Mouse (Mus musculus) MEL (cell line): Measurements from ENCODE around the gene Erbin. TPM values are rescaled to one million over a fixed set of nuclear protein-coding genes. Genes with fewer than 3 reads are reported as not detected.

Source experiments
- DNase-seq: peaks from one replicate; pipeline ENCODE4 v3.0.0; 2011; ENCODE audit warnings: low read depth, low spot score
- H3K27ac ChIP-seq: 2 replicates; pipeline ENCODE4 v1.5.1; 2012; ENCODE audit warnings: low read depth, mild to moderate bottlenecking, control low read depth, low read length, moderate library complexity; ENCODE audit not compliant: control insufficient read depth
- H3K27me3 ChIP-seq, 2 experiments: fragments of 150-350 bp in 1 of 2; sonication (generic) in 1 of 2; 2 replicates each; pipeline ENCODE4 v1.6.1; 2012; ENCODE audit warnings: low read length in 2 of 2, mild to moderate bottlenecking in 2 of 2, improper control_type of control experiment in 1 of 2, moderate library complexity in 1 of 2; ENCODE audit not compliant: insufficient read depth in 2 of 2, control insufficient read depth in 1 of 2
- H3K36me3 ChIP-seq, 2 experiments: 2 replicates each; pipeline ENCODE4 v1.6.1; 2012 to 2014; ENCODE audit warnings: low read length in 2 of 2, improper control_type of control experiment in 1 of 2, inconsistent platforms in 1 of 2, mild to moderate bottlenecking in 1 of 2; ENCODE audit not compliant: insufficient read depth in 2 of 2, control insufficient read depth in 1 of 2
- H3K4me1 ChIP-seq, 2 experiments: fragments of 150-350 bp in 1 of 2; sonication (generic) in 1 of 2; 2 replicates each; pipeline ENCODE4 v1.6.1; 2012; ENCODE audit warnings: low read length in 2 of 2, improper control_type of control experiment in 1 of 2, mild to moderate bottlenecking in 1 of 2; ENCODE audit not compliant: insufficient read depth in 2 of 2, control insufficient read depth in 1 of 2
- H3K4me3 ChIP-seq, 2 experiments: fragments of 150-350 bp in 1 of 2; sonication (generic) in 1 of 2; 2 replicates each; pipeline ENCODE4 v1.5.1; 2012; ENCODE audit warnings: low read depth in 2 of 2, low read length in 2 of 2, mild to moderate bottlenecking in 2 of 2, moderate library complexity in 2 of 2, control low read depth in 1 of 2, improper control_type of control experiment in 1 of 2; ENCODE audit not compliant: control insufficient read depth in 1 of 2, insufficient read depth in 1 of 2
- H3K79me2 ChIP-seq: 2 replicates; pipeline ENCODE4 v1.6.1; 2012; ENCODE audit warnings: mild to moderate bottlenecking, low read length, moderate library complexity; ENCODE audit not compliant: control insufficient read depth, poor library complexity, insufficient read depth
- H3K9ac ChIP-seq: 2 replicates; pipeline ENCODE4 v1.6.1; 2012; ENCODE audit warnings: low read depth, mild to moderate bottlenecking, control low read depth, low read length, moderate library complexity; ENCODE audit not compliant: control insufficient read depth, poor library complexity, severe bottlenecking
- H3K9me3 ChIP-seq: fragments of 150-350 bp; sonication (generic); replicated peaks from 2 replicates; pipeline ENCODE4 v1.6.1; 2012; ENCODE audit warnings: mild to moderate bottlenecking, low read length, improper control_type of control experiment, moderate library complexity; ENCODE audit not compliant: insufficient read depth
- CHD1 ChIP-seq: IDR thresholded peaks from 2 replicates; pipeline ENCODE4 v1.6.1; 2012; ENCODE audit warnings: low read depth, mild to moderate bottlenecking, inconsistent platforms, low read length, improper control_type of control experiment
- CHD2 ChIP-seq: IDR thresholded peaks from 2 replicates; pipeline ENCODE4 v1.6.1; 2011; ENCODE audit warnings: low read length, improper control_type of control experiment
- CTCF ChIP-seq, 3 experiments: IDR thresholded peaks in 2 of 3; conservative IDR thresholded peaks in 1 of 3; 2 replicates each; pipeline ENCODE4 v1.5.1; 2011 to 2012; ENCODE audit warnings: low read length in 3 of 3, low read depth in 2 of 3, mild to moderate bottlenecking in 2 of 3, improper control_type of control experiment in 1 of 3, inconsistent platforms in 1 of 3, mixed read lengths in 1 of 3, moderate library complexity in 1 of 3; ENCODE audit not compliant: control insufficient read depth in 1 of 3, insufficient read depth in 1 of 3, poor library complexity in 1 of 3, severe bottlenecking in 1 of 3
- E2F4 ChIP-seq: IDR thresholded peaks from 2 replicates; pipeline ENCODE4 v1.6.1; 2011; ENCODE audit warnings: low read depth, low read length, improper control_type of control experiment, borderline replicate concordance
- ELF1 ChIP-seq: IDR thresholded peaks from 2 replicates; pipeline ENCODE4 v1.6.1; 2014; ENCODE audit warnings: low read depth, mild to moderate bottlenecking, inconsistent platforms, low read length, improper control_type of control experiment, moderate library complexity
- EP300 ChIP-seq, 2 experiments: IDR thresholded peaks; 2 replicates each; pipeline ENCODE4 v1.6.1; 2011; ENCODE audit warnings: improper control_type of control experiment in 2 of 2, low read length in 2 of 2, low read depth in 1 of 2, mild to moderate bottlenecking in 1 of 2
- ETS1 ChIP-seq: IDR thresholded peaks from 2 replicates; pipeline ENCODE4 v1.6.1; 2012; ENCODE audit warnings: low read depth, mild to moderate bottlenecking, inconsistent platforms, low read length, improper control_type of control experiment, moderate library complexity
- GABPA ChIP-seq: IDR thresholded peaks from 2 replicates; pipeline ENCODE4 v1.6.1; 2012; ENCODE audit warnings: low read depth, mild to moderate bottlenecking, inconsistent platforms, low read length, improper control_type of control experiment, moderate library complexity
- GATA1 ChIP-seq: IDR thresholded peaks from 2 replicates; pipeline ENCODE4 v1.6.1; 2011; ENCODE audit warnings: low read depth, low read length, improper control_type of control experiment
- HCFC1 ChIP-seq: IDR thresholded peaks from 2 replicates; pipeline ENCODE4 v1.6.1; 2012; ENCODE audit warnings: low read depth, mild to moderate bottlenecking, inconsistent platforms, low read length, improper control_type of control experiment, moderate library complexity
- JUND ChIP-seq: IDR thresholded peaks from 2 replicates; pipeline ENCODE4 v1.6.1; 2011; ENCODE audit warnings: low read depth, mild to moderate bottlenecking, improper control_type of control experiment, low read length
- KAT2A ChIP-seq: conservative IDR thresholded peaks from 2 replicates; pipeline ENCODE4 v1.6.1; 2012; ENCODE audit warnings: low read depth, low read length, improper control_type of control experiment, inconsistent platforms
- MAFK ChIP-seq: IDR thresholded peaks from 2 replicates; pipeline ENCODE4 v1.6.1; 2011; ENCODE audit warnings: low read depth, mild to moderate bottlenecking, low read length, improper control_type of control experiment, borderline replicate concordance
- MAX ChIP-seq: IDR thresholded peaks from 2 replicates; pipeline ENCODE4 v1.6.1; 2011; ENCODE audit warnings: low read length, improper control_type of control experiment
- MAZ ChIP-seq: IDR thresholded peaks from 2 replicates; pipeline ENCODE4 v1.6.1; 2012; ENCODE audit warnings: low read depth, mild to moderate bottlenecking, inconsistent platforms, low read length, improper control_type of control experiment
- MEF2A ChIP-seq: IDR thresholded peaks from 2 replicates; pipeline ENCODE4 v1.6.1; 2014; ENCODE audit warnings: low read depth, mild to moderate bottlenecking, inconsistent platforms, low read length, improper control_type of control experiment; ENCODE audit not compliant: poor library complexity, insufficient replicate concordance, severe bottlenecking; ENCODE audit errors: extremely low read depth
- MXI1 ChIP-seq: IDR thresholded peaks from 2 replicates; pipeline ENCODE4 v1.6.1; 2011; ENCODE audit warnings: mild to moderate bottlenecking, low read depth, low read length, improper control_type of control experiment
- MYB ChIP-seq: IDR thresholded peaks from 2 replicates; pipeline ENCODE4 v1.6.1; 2011; ENCODE audit warnings: mild to moderate bottlenecking, low read depth, low read length, improper control_type of control experiment
- MYC ChIP-seq: IDR thresholded peaks from 2 replicates; pipeline ENCODE4 v1.6.1; 2011; ENCODE audit warnings: low read depth, mild to moderate bottlenecking, low read length, improper control_type of control experiment, moderate library complexity
- NELFE ChIP-seq: IDR thresholded peaks from 2 replicates; pipeline ENCODE4 v1.6.1; 2011; ENCODE audit warnings: low read depth, low read length, improper control_type of control experiment
- POLR2A ChIP-seq, 2 experiments: IDR thresholded peaks; 2 replicates each; pipeline ENCODE4 v1.6.1; 2011 to 2012; ENCODE audit warnings: low read length in 2 of 2, mild to moderate bottlenecking in 2 of 2, control low read depth in 1 of 2, improper control_type of control experiment in 1 of 2, low read depth in 1 of 2, moderate library complexity in 1 of 2; ENCODE audit not compliant: control insufficient read depth in 1 of 2, insufficient read depth in 1 of 2, poor library complexity in 1 of 2
- POLR2AphosphoS2 ChIP-seq: IDR thresholded peaks from 2 replicates; pipeline ENCODE4 v1.6.1; 2011; ENCODE audit warnings: low read length, improper control_type of control experiment
- POLR2AphosphoS5 ChIP-seq: IDR thresholded peaks from 2 replicates; pipeline ENCODE4 v1.6.1; 2012; ENCODE audit warnings: low read depth, borderline replicate concordance, mild to moderate bottlenecking, inconsistent platforms, low read length, moderate library complexity, mixed read lengths
- RAD21 ChIP-seq: IDR thresholded peaks from 2 replicates; pipeline ENCODE4 v1.6.1; 2011; ENCODE audit warnings: mild to moderate bottlenecking, low read depth, low read length, improper control_type of control experiment
- RCOR1 ChIP-seq: IDR thresholded peaks from 2 replicates; pipeline ENCODE4 v1.6.1; 2012; ENCODE audit warnings: low read depth, mild to moderate bottlenecking, inconsistent platforms, low read length, improper control_type of control experiment
- SIN3A ChIP-seq: IDR thresholded peaks from 2 replicates; pipeline ENCODE4 v1.6.1; 2012; ENCODE audit warnings: low read length, improper control_type of control experiment, inconsistent platforms
- SMC3 ChIP-seq: IDR thresholded peaks from 2 replicates; pipeline ENCODE4 v1.6.1; 2011; ENCODE audit warnings: low read depth, low read length, improper control_type of control experiment
- TAL1 ChIP-seq: IDR thresholded peaks from 2 replicates; pipeline ENCODE4 v1.6.1; 2012; ENCODE audit warnings: mild to moderate bottlenecking, inconsistent platforms, low read length, moderate library complexity, mixed read lengths
- TBP ChIP-seq: IDR thresholded peaks from 2 replicates; pipeline ENCODE4 v1.8.0; 2011; ENCODE audit warnings: low read depth, low read length, improper control_type of control experiment
- TCF12 ChIP-seq: IDR thresholded peaks from 2 replicates; pipeline ENCODE4 v1.6.1; 2014; ENCODE audit warnings: low read depth, mild to moderate bottlenecking, inconsistent platforms, low read length, improper control_type of control experiment, moderate library complexity
- UBTF ChIP-seq: IDR thresholded peaks from 2 replicates; pipeline ENCODE4 v1.6.1; 2012; ENCODE audit warnings: low read depth, mild to moderate bottlenecking, inconsistent platforms, low read length, improper control_type of control experiment, moderate library complexity, borderline replicate concordance; ENCODE audit not compliant: insufficient read depth
- USF1 ChIP-seq: IDR thresholded peaks from 2 replicates; pipeline ENCODE4 v1.6.1; 2014; ENCODE audit warnings: low read depth, mild to moderate bottlenecking, inconsistent platforms, low read length, improper control_type of control experiment, moderate library complexity
- USF2 ChIP-seq, 2 experiments: IDR thresholded peaks; 2 replicates each; pipeline ENCODE4 v1.6.1; 2011 to 2012; ENCODE audit warnings: improper control_type of control experiment in 2 of 2, low read length in 2 of 2, borderline replicate concordance in 1 of 2, inconsistent platforms in 1 of 2, low read depth in 1 of 2, mild to moderate bottlenecking in 1 of 2; ENCODE audit not compliant: insufficient read depth in 1 of 2
- ZKSCAN1 ChIP-seq: IDR thresholded peaks from 2 replicates; pipeline ENCODE4 v1.6.1; 2012; ENCODE audit warnings: low read depth, mild to moderate bottlenecking, inconsistent platforms, low read length, improper control_type of control experiment, moderate library complexity
- ZMIZ1 ChIP-seq: IDR thresholded peaks from 2 replicates; pipeline ENCODE4 v1.6.1; 2012; ENCODE audit warnings: low read depth, mild to moderate bottlenecking, inconsistent platforms, low read length, improper control_type of control experiment, moderate library complexity
- ZNF384 ChIP-seq: IDR thresholded peaks from 2 replicates; pipeline ENCODE4 v1.6.1; 2012; ENCODE audit warnings: low read depth, mild to moderate bottlenecking, inconsistent platforms, low read length, improper control_type of control experiment
- polyA plus RNA-seq, 2 experiments: library from polyadenylated mRNA; stranded (reverse) in 1 of 2; unstranded in 1 of 2; fragments of >175 nt in 1 of 2; fragments of >200 nt in 1 of 2; gene quantifications; 2 replicates each; pipeline versions ENCODE4 v1.2.1 to v1.2.4; 2012; ENCODE audit warnings: low replicate concordance in 2 of 2, low read depth in 1 of 2; ENCODE audit not compliant: insufficient read length in 2 of 2, insufficient read depth in 1 of 2, missing spikeins in 1 of 2
- total RNA-seq: library from RNA; depleted of rRNA; stranded (reverse); fragments of 300-350 nt; gene quantifications from 2 replicates; pipeline ENCODE4 v1.2.3, GENCODE M21; 2012

The Erbin gene
- total and polyA plus RNA-seq, 3 experiments, result 15.2 to 18.6 TPM; not detected in 1

- peaks cover 38% of the 10 kb centered on the region for H3K79me2 ChIP-seq
- peak within 1 kb of the TSS; percentile 84 to 87 for H3K4me3 ChIP-seq
- TF ChIP-seq MYC, result peak; percentile 28; the same call in 1 of the 2 replicates
- TF ChIP-seq MXI1, result peak; percentile 74
- TF ChIP-seq ZMIZ1, result peak; percentile 50; the same call in 1 of the 2 replicates
- 0 out of 2 replicates have a peak, but pooled peaks have one; percentile 22 for TF ChIP-seq TCF12
- TF ChIP-seq USF2 (IDR thresholded peaks at IDR 0.05; ENCODE audit: borderline replicate concordance in 1 of 2, insufficient read depth in 1 of 2, low read depth in 1 of 2, low read length in 2 of 2), result peak; percentile 57 to 93; a peak in 3 of 4 replicates
- peak; percentile 81 for TF ChIP-seq ELF1
- TF ChIP-seq GABPA, result no peak
- TF ChIP-seq GATA1, result no peak
- TF ChIP-seq POLR2A (IDR thresholded peaks at IDR 0.05; ENCODE audit: control insufficient read depth in 1 of 2, insufficient read depth in 1 of 2, low read depth in 1 of 2, low read length in 2 of 2, poor library complexity in 1 of 2), result peak; percentile 87 to 91; a peak in 3 of 4 replicates
- TF ChIP-seq NELFE, result peak; percentile 91
- TF ChIP-seq UBTF, result no peak
- TF ChIP-seq ZNF384, result no peak
- peak; percentile 80 for TF ChIP-seq SIN3A
- peak; percentile 82 for TF ChIP-seq HCFC1
- TF ChIP-seq MAFK, result no peak
- TF ChIP-seq CTCF (IDR thresholded peaks at IDR 0.05 in 2 of 3, conservative IDR thresholded peaks at IDR 0.05 in 1 of 3; ENCODE audit: control insufficient read depth in 1 of 3, insufficient read depth in 1 of 3, low read depth in 2 of 3, low read length in 3 of 3, poor library complexity in 1 of 3, severe bottlenecking in 1 of 3), result 0 out of 6 replicates have a peak, but pooled peaks of 1 of the 3 experiments have one; percentile 0
- TF ChIP-seq TAL1, result no peak
- TF ChIP-seq CHD1, result no peak
- TF ChIP-seq KAT2A, result no peak; the same call in 1 of the 2 replicates
- TF ChIP-seq RCOR1, result peak; percentile 43; the same call in 1 of the 2 replicates
- TF ChIP-seq E2F4, result peak; percentile 31; the same call in 1 of the 2 replicates
- TF ChIP-seq CHD2, result no peak
- no peak for TF ChIP-seq TBP
- TF ChIP-seq SMC3, result peak; percentile 12; the same call in 1 of the 2 replicates
- no peak; the same call in 1 of the 2 replicates for TF ChIP-seq MYB
- no peak for TF ChIP-seq ETS1
- TF ChIP-seq RAD21, result no peak
- no peak for TF ChIP-seq JUND
- no peak for TF ChIP-seq POLR2AphosphoS5
- peak; percentile 75; the same call in 1 of the 2 replicates for TF ChIP-seq MAZ
- peak; percentile 89 for TF ChIP-seq MAX
- peak; percentile 87 for TF ChIP-seq POLR2AphosphoS2
- TF ChIP-seq USF1, result peak; percentile 99
- peak in 1 of 2 experiments; percentile 46; a peak in 1 of 4 replicates for TF ChIP-seq EP300 (IDR thresholded peaks at IDR 0.05; ENCODE audit: low read depth in 1 of 2, low read length in 2 of 2)
- TF ChIP-seq ZKSCAN1, result no peak
- peak; percentile 37; the same call in 1 of the 2 replicates for TF ChIP-seq MEF2A
These were observed 146.1 kb downstream of the Erbin start, which contains the start of gene Srek1 for GRCm38 (mm10) chr13:103774119-103774757. Srek1 (minus strand) TSS chr13:103774608.

More at GRCm38 (mm10) chr13:103774119-103774757, 146.1 kb downstream of the Erbin start, which contains the start of gene Srek1:
- Histone ChIP-seq H3K27ac (peak within 1 kb of the TSS; percentile 86), H3K9me3 (no peaks in the 10 kb centered on the region), H3K9ac (peak within 1 kb of the TSS; percentile 88), H3K4me1 (peaks cover 5 to 13% of the 10 kb centered on the region in 2 experiments), H3K27me3 (no peaks in the 10 kb centered on the region), H3K36me3 (peaks cover under 1 to 33% of the 10 kb centered on the region in 2 experiments)
- peak; percentile 95 for DNase-seq
